Mouse (Mus musculus): Measurements from ENCODE around the gene Ccdc65. TPM values are rescaled to one million over a fixed set of nuclear protein-coding genes. Genes with fewer than 3 reads are reported as not detected.

The Ccdc65 gene
- polyA plus RNA-seq (2012; rRNA removed), result 0.03 and 0.04 TPM in 2 replicates

DNA sequence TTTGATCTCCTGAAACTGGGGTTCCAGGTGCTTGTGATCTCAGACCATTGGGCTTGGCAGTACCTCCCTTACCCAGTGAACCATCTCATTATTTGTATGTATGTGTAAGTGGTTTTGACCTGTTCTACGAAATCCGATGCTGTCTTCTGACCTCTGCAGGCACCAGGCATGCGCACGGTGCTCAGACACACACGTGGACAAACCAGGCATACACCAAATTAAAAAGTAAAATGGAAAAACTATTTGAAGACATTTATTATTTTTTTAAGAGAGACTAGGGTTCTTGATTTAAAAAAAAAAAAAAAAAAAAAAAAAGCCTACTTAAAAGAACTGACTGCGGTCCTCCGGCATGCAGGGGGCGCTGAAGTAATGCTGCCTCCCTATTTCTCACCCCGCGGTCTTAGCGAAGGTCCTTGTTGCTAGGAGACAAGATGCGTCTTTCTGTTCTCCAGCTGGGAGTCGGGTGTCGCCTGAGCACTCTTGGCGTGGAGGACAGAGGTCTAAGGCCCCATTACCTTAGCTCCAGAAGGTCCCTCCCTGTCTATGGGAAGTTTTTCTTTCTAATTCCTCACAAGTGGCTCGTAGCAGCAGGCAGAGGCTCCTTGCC, at the start of gene Ccdc65:
Gene Ccdc65, plus strand, starts transcription at position 442 of the 607 bp plus-strand sequence.

GRCm38 (mm10) chr15:98662567-98663545, 45.2 kb upstream of the Ccdc65 start, which contains the start of gene Ddx23:
Ddx23 (minus strand) TSS chr15:98662894.

DNA sequence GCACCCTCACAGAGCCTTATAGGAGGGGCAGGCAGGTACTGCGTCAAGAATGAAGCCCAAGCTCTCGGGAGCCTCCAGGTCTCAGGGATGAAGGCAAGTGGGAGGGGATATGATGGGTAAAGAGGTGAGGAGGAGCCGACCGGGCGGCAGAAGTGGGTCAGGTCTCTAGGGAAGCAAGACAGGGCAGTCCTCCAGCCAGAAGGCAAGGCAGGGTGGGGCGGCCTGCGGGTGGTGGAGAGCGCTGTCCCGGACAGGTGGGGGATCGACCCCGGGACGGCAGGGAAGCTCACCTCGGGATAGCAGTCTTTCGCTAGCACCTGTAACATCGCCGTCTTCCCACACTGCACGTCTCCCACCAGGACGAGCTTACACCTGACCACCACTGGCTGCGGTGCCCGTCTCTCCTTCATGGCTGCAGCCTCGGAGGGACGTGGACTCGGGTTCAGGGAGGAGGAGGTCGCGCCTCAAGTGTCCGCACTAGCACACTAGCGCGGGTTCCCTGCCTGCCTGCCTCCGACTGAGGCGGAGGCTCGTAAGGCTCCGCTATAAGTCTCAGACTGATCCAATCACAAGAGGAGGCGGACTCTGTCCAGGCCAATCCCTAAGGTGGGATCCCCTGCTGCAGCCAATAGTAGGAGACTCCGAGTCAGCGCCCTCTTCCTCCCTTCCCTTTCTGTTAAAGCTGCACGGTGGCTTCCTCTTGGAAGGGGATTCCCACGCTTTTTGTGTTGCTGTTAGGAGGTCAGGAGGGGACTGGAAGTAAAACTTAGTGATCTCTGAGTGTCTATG, 30.9 kb upstream of the Ccdc65 start, which contains the start of gene Rnd1:
Gene Rnd1, minus strand, starts transcription at position 522 of the 789 bp plus-strand sequence.

GRCm38 (mm10) chr15:98727443-98728321, 19.7 kb downstream of the Ccdc65 start, which contains the start of gene Fkbp11:
Fkbp11 (minus strand) TSS chr15:98728198.

GRCm38 (mm10) chr15:98762670-98763529, 54.9 kb downstream of the Ccdc65 start, which contains the start of gene Arf3:
Arf3 (minus strand) TSS chr15:98763214.

Other genes with a start within 250 kb of the Ccdc65 start
- gene OR5BS1P, start 238.3 kb upstream of the Ccdc65 start, polyA plus RNA-seq (2012; rRNA removed), result not detected in 2 replicates
- not detected in 2 replicates for gene Lalba, start 225.5 kb upstream of the Ccdc65 start, polyA plus RNA-seq (2012; rRNA removed)
- not detected in 2 replicates for gene Olfr279, start 215.8 kb upstream of the Ccdc65 start, polyA plus RNA-seq (2012; rRNA removed)
- 19.0 and 19.6 TPM in 2 replicates for gene Kansl2, start 173.9 kb upstream of the Ccdc65 start, polyA plus RNA-seq (2012; rRNA removed)
- gene Ccnt1, start 137.3 kb upstream of the Ccdc65 start, polyA plus RNA-seq (2012; rRNA removed), result 6.7 TPM in 2 replicates
- gene 4930415O20Rik, start 137.2 kb upstream of the Ccdc65 start, polyA plus RNA-seq (2012; rRNA removed), result 0.06 TPM in 1 of 2 replicates, not detected in the other
- gene Adcy6, start 98.1 kb upstream of the Ccdc65 start, polyA plus RNA-seq (2012; rRNA removed), result 14.0 and 17.8 TPM in 2 replicates
- gene Cacnb3, start 77.4 kb upstream of the Ccdc65 start, polyA plus RNA-seq (2012; rRNA removed), result 1.2 TPM in 2 replicates
- 16.7 and 18.6 TPM in 2 replicates for gene Ddx23, start 45.3 kb upstream of the Ccdc65 start, polyA plus RNA-seq (2012; rRNA removed)
- 1.9 and 2.1 TPM in 2 replicates for gene Rnd1, start 30.7 kb upstream of the Ccdc65 start, polyA plus RNA-seq (2012; rRNA removed)
- gene Fkbp11, start 20.0 kb downstream of the Ccdc65 start, polyA plus RNA-seq (2012; rRNA removed), result 136 and 198 TPM in 2 replicates
- 17.4 and 22.0 TPM in 2 replicates for gene Arf3, start 55.0 kb downstream of the Ccdc65 start, polyA plus RNA-seq (2012; rRNA removed)
- gene Wnt10b, start 69.9 kb downstream of the Ccdc65 start, polyA plus RNA-seq (2012; rRNA removed), result 0.03 and 0.07 TPM in 2 replicates
- gene Wnt1, start 81.7 kb downstream of the Ccdc65 start, polyA plus RNA-seq (2012; rRNA removed), result not detected in 2 replicates
- gene Ddn, start 101.3 kb downstream of the Ccdc65 start, polyA plus RNA-seq (2012; rRNA removed), result 0.01 and 0.02 TPM in 2 replicates
- 47.3 and 53.3 TPM in 2 replicates for gene Prkag1, start 123.3 kb downstream of the Ccdc65 start, polyA plus RNA-seq (2012; rRNA removed)
- 3.5 and 6.2 TPM in 2 replicates for gene Kmt2d, start 163.0 kb downstream of the Ccdc65 start, polyA plus RNA-seq (2012; rRNA removed)
- 1.5 and 1.6 TPM in 2 replicates for gene Rhebl1, start 186.3 kb downstream of the Ccdc65 start, polyA plus RNA-seq (2012; rRNA removed)
- 0.14 and 0.16 TPM in 2 replicates for gene Dhh, start 190.3 kb downstream of the Ccdc65 start, polyA plus RNA-seq (2012; rRNA removed)
- gene Lmbr1l, start 210.0 kb downstream of the Ccdc65 start, polyA plus RNA-seq (2012; rRNA removed), result 15.8 and 17.4 TPM in 2 replicates
- 760 and 830 TPM in 2 replicates for gene Tuba1b, start 226.4 kb downstream of the Ccdc65 start, polyA plus RNA-seq (2012; rRNA removed)
- gene Gm49450, start 245.3 kb downstream of the Ccdc65 start, polyA plus RNA-seq (2012; rRNA removed), result 0.19 TPM in 1 of 2 replicates, not detected in the other
- gene Tuba1a, start 245.5 kb downstream of the Ccdc65 start, polyA plus RNA-seq (2012; rRNA removed), result 31.0 and 37.6 TPM in 2 replicates